Mouse (Mus musculus): ENCODE results near the gene 2900026A02Rik. TPM values are rescaled to one million over a fixed set of nuclear protein-coding genes. Genes with fewer than 3 reads are reported as not detected.

Gene 2900026A02Rik
- polyA plus RNA-seq, 1 experiment from 2014 or later = 1.2 TPM

- H3K27me3 ChIP-seq (ENCODE audit: control insufficient read depth, insufficient read depth, low read length) = no peaks in the 10 kb centered on the region
- no peak overlapping the region for H3K4me3 ChIP-seq (ENCODE audit: low read depth, low read length)
- H3K36me3 ChIP-seq (ENCODE audit: control insufficient read depth, insufficient read depth, low read length) = no peaks in the 10 kb centered on the region
- H3K27ac ChIP-seq (ENCODE audit: low read depth, low read length) = no peak overlapping the region
- H3K9me3 ChIP-seq (ENCODE audit: control insufficient read depth, low read length) = no peaks in the 10 kb centered on the region
- no peaks in the 10 kb centered on the region; the same call in 1 of the 2 replicates for H3K4me1 ChIP-seq (ENCODE audit: control insufficient read depth, insufficient read depth, low read length)
- WGBS = 78% methylated on average over 2 of the region's 2 CpGs
- H3K4me2 ChIP-seq = no peak overlapping the region
- ATAC-seq (ENCODE audit: low FRiP score) (no peak), DNase-seq (ENCODE audit: low spot score, missing footprints) (no peak)
- H3K9ac ChIP-seq (ENCODE audit: low read length) = no peak overlapping the region
Measured at GRCm38 (mm10) chr5:113084309-113084708, 136.7 kb downstream of the 2900026A02Rik start.

DNA sequence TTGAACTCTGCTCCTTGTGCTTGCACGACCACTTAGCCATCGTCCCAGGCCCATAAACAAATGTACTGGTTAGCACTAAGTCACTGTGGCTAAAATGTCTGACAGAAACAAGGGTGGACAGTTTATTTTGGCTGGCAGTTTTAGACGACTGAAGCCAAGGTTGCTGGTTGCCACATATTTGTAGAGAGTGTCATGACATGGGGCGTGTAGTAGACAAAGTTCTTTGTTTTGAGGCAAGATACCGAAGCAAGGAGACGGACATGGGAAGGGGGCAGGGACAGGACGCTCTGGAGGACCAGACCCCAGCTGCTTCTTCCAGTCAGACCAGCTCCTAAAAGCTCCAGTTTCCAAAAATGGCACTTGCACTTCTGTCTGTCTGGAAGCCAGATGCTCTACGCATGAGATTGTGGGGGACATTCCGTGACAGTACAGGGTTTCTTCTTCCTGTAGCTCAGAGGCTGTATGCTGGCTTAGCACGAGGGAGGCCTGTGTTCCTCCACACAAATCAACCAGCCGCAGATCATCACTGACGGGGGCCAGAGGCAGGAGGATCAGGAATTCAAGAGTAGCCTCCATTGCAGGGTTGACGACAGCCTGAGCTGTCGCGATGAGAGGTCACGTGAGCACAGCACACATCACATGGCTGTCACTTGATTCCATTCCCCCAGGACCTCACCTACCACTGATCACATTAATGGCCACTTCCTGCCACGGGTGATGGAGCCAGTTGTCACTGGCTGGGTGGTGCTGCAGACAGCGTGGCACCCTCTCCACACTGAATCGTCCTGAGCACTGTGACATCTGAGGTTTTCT lies 138.5 kb downstream of the 2900026A02Rik start:
- no peak overlapping the region for H3K27ac ChIP-seq (ENCODE audit: low read depth, low read length)

DNA sequence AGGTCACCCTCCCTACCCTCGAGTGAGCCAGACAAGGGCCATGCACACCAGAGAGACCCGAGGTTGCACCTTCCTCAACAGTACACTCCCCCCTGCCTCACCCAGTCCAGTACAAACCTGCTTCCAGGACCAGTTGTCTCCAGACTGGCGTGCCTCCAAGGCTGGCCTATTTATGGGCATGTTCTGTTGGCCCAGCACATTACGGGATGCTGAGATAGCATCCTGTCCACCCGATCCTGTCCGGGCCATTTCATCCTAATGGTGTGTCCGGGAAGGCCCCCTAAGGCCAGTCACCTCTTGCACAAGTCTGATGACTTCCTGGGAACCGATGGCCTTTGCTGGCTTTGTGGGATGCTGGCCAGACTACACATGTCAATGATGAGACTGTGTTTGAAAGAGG lies 139.6 kb downstream of the 2900026A02Rik start, which contains the start of gene Crybb3:
Gene Crybb3 (minus strand): TSS at position 146 of the 400 bp plus-strand sequence.
- Histone ChIP-seq H3K27ac (ENCODE audit: low read depth, low read length) (no peak within 1 kb of the TSS), H3K9me3 (ENCODE audit: control insufficient read depth, low read length) (no peaks in the 10 kb centered on the region), H3K27me3 (ENCODE audit: control insufficient read depth, insufficient read depth, low read length) (no peaks in the 10 kb centered on the region), H3K36me3 (ENCODE audit: control insufficient read depth, insufficient read depth, low read length) (no peaks in the 10 kb centered on the region), H3K4me3 (ENCODE audit: low read depth, low read length) (no peak within 1 kb of the TSS), H3K9ac (ENCODE audit: low read length) (no peak within 1 kb of the TSS), H3K4me1 (ENCODE audit: control insufficient read depth, insufficient read depth, low read length) (no peaks in the 10 kb centered on the region; the same call in 1 of the 2 replicates), H3K4me2 (no peak within 1 kb of the TSS)
- no peak for DNase-seq (ENCODE audit: low spot score, missing footprints)
- 87% methylated on average over 8 of the region's 8 CpGs for WGBS
- ATAC-seq (ENCODE audit: low FRiP score) = no peak

More for the DNA sequence above, 138.5 kb downstream of the 2900026A02Rik start:
- no peaks in the 10 kb centered on the region for H3K9me3 ChIP-seq (ENCODE audit: control insufficient read depth, low read length)
- H3K9ac ChIP-seq (ENCODE audit: low read length) = no peak overlapping the region
- no peak overlapping the region for H3K4me3 ChIP-seq (ENCODE audit: low read depth, low read length)
- H3K36me3 ChIP-seq (ENCODE audit: control insufficient read depth, insufficient read depth, low read length) = no peaks in the 10 kb centered on the region
- H3K4me1 ChIP-seq (ENCODE audit: control insufficient read depth, insufficient read depth, low read length) = no peaks in the 10 kb centered on the region; the same call in 1 of the 2 replicates
- 76% methylated on average over 19 of the region's 19 CpGs for WGBS
- no peak for ATAC-seq (ENCODE audit: low FRiP score)
- H3K4me2 ChIP-seq = no peak overlapping the region
- DNase-seq (ENCODE audit: low spot score, missing footprints) = no peak
- H3K27me3 ChIP-seq (ENCODE audit: control insufficient read depth, insufficient read depth, low read length) = no peaks in the 10 kb centered on the region

DNA sequence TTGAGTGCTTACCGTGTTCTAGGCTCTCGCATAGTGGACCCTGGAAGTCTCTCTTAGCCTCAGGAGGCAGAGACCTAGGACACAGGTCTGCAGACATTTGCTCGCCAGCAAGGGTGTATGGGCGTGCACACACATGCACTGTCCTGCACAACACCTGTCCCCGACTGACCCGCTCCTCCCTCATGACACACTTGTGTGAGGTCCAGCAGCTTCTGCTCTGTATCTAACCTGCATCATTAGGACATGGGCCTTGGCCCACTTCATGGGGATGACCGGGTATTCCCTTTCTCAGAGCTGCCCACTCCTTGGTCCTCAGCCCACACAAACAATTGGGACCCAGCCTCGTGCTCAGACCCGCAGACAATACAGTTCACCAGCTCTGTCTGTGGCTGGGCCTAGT lies 140.0 kb downstream of the 2900026A02Rik start:
- Histone ChIP-seq H3K9ac (ENCODE audit: low read length) (no peak overlapping the region), H3K4me3 (ENCODE audit: low read depth, low read length) (no peak overlapping the region), H3K36me3 (ENCODE audit: control insufficient read depth, insufficient read depth, low read length) (no peaks in the 10 kb centered on the region), H3K4me2 (no peak overlapping the region), H3K27me3 (ENCODE audit: control insufficient read depth, insufficient read depth, low read length) (no peaks in the 10 kb centered on the region), H3K27ac (ENCODE audit: low read depth, low read length) (no peak overlapping the region), H3K4me1 (ENCODE audit: control insufficient read depth, insufficient read depth, low read length) (no peaks in the 10 kb centered on the region; the same call in 1 of the 2 replicates), H3K9me3 (ENCODE audit: control insufficient read depth, low read length) (no peaks in the 10 kb centered on the region)
- WGBS = 90% methylated on average over 9 of the region's 9 CpGs
- DNase-seq (ENCODE audit: low spot score, missing footprints) = no peak
- ATAC-seq (ENCODE audit: low FRiP score) = no peak

DNA sequence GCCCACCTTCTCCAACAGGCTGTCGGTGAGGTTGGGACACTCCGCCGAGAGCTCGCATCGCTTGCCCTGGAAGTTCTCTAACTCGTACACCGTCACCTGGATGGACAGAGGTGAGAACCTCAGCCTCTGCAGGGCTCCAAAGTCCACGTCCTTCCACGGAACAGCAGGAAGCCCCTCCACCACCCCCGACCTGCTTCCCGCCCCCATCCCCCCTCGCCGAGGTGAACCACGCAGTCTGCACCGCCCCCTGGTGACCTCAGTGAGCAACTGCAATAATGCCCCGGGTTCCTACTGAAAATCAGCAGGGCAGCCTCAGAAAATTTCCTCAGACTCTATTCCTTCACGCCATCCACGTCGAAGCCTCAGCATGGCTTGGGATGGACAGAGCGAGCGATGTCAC lies 141.3 kb downstream of the 2900026A02Rik start:
- no peak overlapping the region for H3K27ac ChIP-seq (ENCODE audit: low read depth, low read length)
- H3K4me2 ChIP-seq = peak overlapping the region; percentile 27; the same call in 1 of the 2 replicates
- H3K36me3 ChIP-seq (ENCODE audit: control insufficient read depth, insufficient read depth, low read length) = no peaks in the 10 kb centered on the region
- no peaks in the 10 kb centered on the region for H3K9me3 ChIP-seq (ENCODE audit: control insufficient read depth, low read length)
- ATAC-seq (ENCODE audit: low FRiP score) (no peak), DNase-seq (ENCODE audit: low spot score, missing footprints) (peak; percentile 92)
- H3K4me1 ChIP-seq (ENCODE audit: control insufficient read depth, insufficient read depth, low read length) = no peaks in the 10 kb centered on the region; the same call in 1 of the 2 replicates
- H3K4me3 ChIP-seq (ENCODE audit: low read depth, low read length) = no peak overlapping the region
- 18% methylated on average over 21 of the region's 21 CpGs for WGBS
- no peaks in the 10 kb centered on the region for H3K27me3 ChIP-seq (ENCODE audit: control insufficient read depth, insufficient read depth, low read length)
- H3K9ac ChIP-seq (ENCODE audit: low read length) = no peak overlapping the region

DNA sequence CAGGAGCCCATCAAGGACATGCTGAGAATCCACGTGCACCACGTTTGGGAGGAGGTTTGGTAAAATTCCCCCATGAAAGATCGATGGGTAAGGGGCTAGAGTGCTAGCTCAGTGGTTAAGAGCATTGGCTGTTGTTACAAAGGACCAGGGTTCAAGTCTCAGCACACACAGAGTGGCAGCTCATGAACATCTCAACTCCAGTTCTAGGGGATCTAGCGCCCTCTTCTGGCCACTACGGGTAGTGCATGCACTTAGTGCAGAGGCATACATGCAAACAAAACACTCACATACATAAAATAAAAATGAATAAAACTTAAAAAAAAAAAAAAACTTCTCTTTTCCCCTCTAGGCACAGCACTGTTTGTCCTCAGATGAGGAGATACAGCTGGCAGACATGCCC lies 142.3 kb downstream of the 2900026A02Rik start:
- Histone ChIP-seq H3K9ac (ENCODE audit: low read length) (no peak overlapping the region), H3K4me1 (ENCODE audit: control insufficient read depth, insufficient read depth, low read length) (no peaks in the 10 kb centered on the region; the same call in 1 of the 2 replicates), H3K36me3 (ENCODE audit: control insufficient read depth, insufficient read depth, low read length) (no peaks in the 10 kb centered on the region), H3K4me2 (no peak overlapping the region), H3K4me3 (ENCODE audit: low read depth, low read length) (no peak overlapping the region), H3K27me3 (ENCODE audit: control insufficient read depth, insufficient read depth, low read length) (no peaks in the 10 kb centered on the region), H3K27ac (ENCODE audit: low read depth, low read length) (no peak overlapping the region), H3K9me3 (ENCODE audit: control insufficient read depth, low read length) (no peaks in the 10 kb centered on the region)
- ATAC-seq (ENCODE audit: low FRiP score) (no peak), DNase-seq (ENCODE audit: low spot score, missing footprints) (no peak)
- WGBS = 65% methylated on average over 5 of the region's 5 CpGs

DNA sequence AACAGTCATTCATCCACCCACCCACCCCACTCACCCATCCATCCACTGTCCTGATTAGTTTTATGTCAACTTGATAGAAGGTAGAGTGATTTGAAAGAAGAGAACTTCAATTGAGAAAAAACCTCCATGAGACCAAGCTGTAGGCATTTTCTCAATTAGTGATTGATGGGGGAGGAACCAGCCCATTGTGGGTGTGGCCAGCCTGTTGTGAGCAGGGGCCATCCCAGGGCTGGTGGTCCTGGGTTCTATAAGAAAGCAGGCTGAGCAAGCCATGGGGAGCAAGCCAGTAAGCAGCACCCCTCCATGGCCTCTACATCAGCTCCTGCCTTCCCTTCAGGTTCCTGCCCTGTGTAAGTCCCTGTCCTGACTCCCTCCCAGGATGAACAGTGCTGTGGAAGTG lies 151.0 kb downstream of the 2900026A02Rik start, which contains the start of gene Crybb2:
Gene Crybb2 (minus strand): TSS at position 101 of the 400 bp plus-strand sequence.
- Histone ChIP-seq H3K36me3 (ENCODE audit: control insufficient read depth, insufficient read depth, low read length) (no peaks in the 10 kb centered on the region), H3K27ac (ENCODE audit: low read depth, low read length) (no peak within 1 kb of the TSS), H3K9me3 (ENCODE audit: control insufficient read depth, low read length) (no peaks in the 10 kb centered on the region), H3K4me1 (ENCODE audit: control insufficient read depth, insufficient read depth, low read length) (no peaks in the 10 kb centered on the region), H3K9ac (ENCODE audit: low read length) (no peak within 1 kb of the TSS), H3K4me3 (ENCODE audit: low read depth, low read length) (no peak within 1 kb of the TSS), H3K4me2 (no peak within 1 kb of the TSS), H3K27me3 (ENCODE audit: control insufficient read depth, insufficient read depth, low read length) (no peaks in the 10 kb centered on the region)
- ATAC-seq (ENCODE audit: low FRiP score) = no peak
- no peak for DNase-seq (ENCODE audit: low spot score, missing footprints)

GRCm38 (mm10) chr5:113054308-113054707 lies 166.7 kb downstream of the 2900026A02Rik start:
- no peak overlapping the region for H3K4me3 ChIP-seq (ENCODE audit: low read depth, low read length)
- no peak overlapping the region for H3K27ac ChIP-seq (ENCODE audit: low read depth, low read length)
- H3K27me3 ChIP-seq (ENCODE audit: control insufficient read depth, insufficient read depth, low read length) = no peaks in the 10 kb centered on the region
- H3K36me3 ChIP-seq (ENCODE audit: control insufficient read depth, insufficient read depth, low read length) = no peaks in the 10 kb centered on the region
- WGBS = 4% methylated on average over 16 of the region's 16 CpGs
- H3K4me1 ChIP-seq (ENCODE audit: control insufficient read depth, insufficient read depth, low read length) = 0 out of 2 replicates have a peak, but pooled peaks cover 2% of the 10 kb centered on the region
- no peak overlapping the region for H3K4me2 ChIP-seq
- H3K9me3 ChIP-seq (ENCODE audit: control insufficient read depth, low read length) = no peaks in the 10 kb centered on the region
- H3K9ac ChIP-seq (ENCODE audit: low read length) = no peak overlapping the region
- DNase-seq (ENCODE audit: low spot score, missing footprints) (peak; percentile 98), ATAC-seq (ENCODE audit: low FRiP score) (peak; percentile 50; the same call in 1 of the 2 replicates)

GRCm38 (mm10) chr5:113050581-113051185 lies 170.4 kb downstream of the 2900026A02Rik start:
- Histone ChIP-seq H3K4me1 (ENCODE audit: control insufficient read depth, insufficient read depth, low read length) (0 out of 2 replicates have a peak, but pooled peaks cover 2% of the 10 kb centered on the region), H3K27ac (ENCODE audit: low read depth, low read length) (no peak overlapping the region), H3K36me3 (ENCODE audit: control insufficient read depth, insufficient read depth, low read length) (no peaks in the 10 kb centered on the region), H3K4me2 (no peak overlapping the region), H3K9me3 (ENCODE audit: control insufficient read depth, low read length) (no peaks in the 10 kb centered on the region), H3K27me3 (ENCODE audit: control insufficient read depth, insufficient read depth, low read length) (no peaks in the 10 kb centered on the region), H3K9ac (ENCODE audit: low read length) (no peak overlapping the region), H3K4me3 (ENCODE audit: low read depth, low read length) (no peak overlapping the region)
- ATAC-seq (ENCODE audit: low FRiP score) = no peak
- no peak for DNase-seq (ENCODE audit: low spot score, missing footprints)
- 80% methylated on average over 7 of the region's 7 CpGs for WGBS
